Mouse (Mus musculus) C2C12 (cell line): ENCODE data around the gene Alpk1.

ENCODE experiments used
- CEBPB ChIP-seq: IDR thresholded peaks from one replicate; pipeline ENCODE4 v1.6.1; 2011; ENCODE audit warnings: low read depth, mild to moderate bottlenecking, control low read depth, moderate library complexity
- CTCF ChIP-seq: IDR thresholded peaks from one replicate; pipeline ENCODE4 v1.5.1; 2011; ENCODE audit not compliant: control insufficient read depth, insufficient read depth, insufficient read length
- MYOD1 ChIP-seq: IDR thresholded peaks from one replicate; pipeline ENCODE4 v1.6.1; 2011; ENCODE audit warnings: low read depth; ENCODE audit not compliant: control insufficient read depth, insufficient read length
- USF1 ChIP-seq: IDR thresholded peaks from one replicate; pipeline ENCODE4 v1.6.1; 2011; ENCODE audit warnings: low read depth, mild to moderate bottlenecking, control low read depth, moderate library complexity

GRCm38 (mm10) chr3:127711536-127711935, 68.8 kb downstream of the Alpk1 start:
- TF ChIP-seq CTCF (no peak), CEBPB (no peak), USF1 (no peak), MYOD1 (no peak)
